Mouse (Mus musculus) ES-E14 (cell line): Measurements from ENCODE around the gene Tdrd3.

Experiments
- CHD2 ChIP-seq: IDR thresholded peaks from 2 replicates; pipeline ENCODE4 v1.6.1; 2014; ENCODE audit warnings: mild to moderate bottlenecking, low read depth, low read length, inconsistent platforms
- HCFC1 ChIP-seq: IDR thresholded peaks from 2 replicates; pipeline ENCODE4 v1.6.1; 2012; ENCODE audit warnings: low read length, inconsistent platforms, borderline replicate concordance; ENCODE audit not compliant: insufficient read depth

DNA sequence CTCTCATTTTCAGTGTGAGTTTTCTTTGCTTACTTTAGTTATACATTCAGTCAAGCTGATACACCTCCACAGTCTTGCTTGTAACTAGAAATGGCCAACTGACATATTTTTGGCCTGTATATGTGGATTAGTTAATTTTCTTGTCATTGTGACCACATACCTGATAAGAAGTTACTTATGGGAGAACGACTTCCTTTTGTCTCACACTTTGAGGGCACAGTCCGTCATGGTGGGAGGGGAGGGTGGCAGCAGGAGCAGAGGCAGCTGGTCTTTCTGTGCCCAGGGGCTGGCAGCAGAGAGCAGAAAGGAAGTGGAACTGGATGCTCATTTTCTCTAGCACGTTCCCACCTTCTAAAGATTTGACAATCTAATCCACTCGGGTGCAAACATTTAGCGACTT is 156.0 kb downstream of the Tdrd3 start:
- TF ChIP-seq CHD2 = no peak
- no peak for TF ChIP-seq HCFC1
